Mouse (Mus musculus) kidney, postnatal 0 days (tissue): ENCODE measurements around the gene Fancc. TPM values are rescaled to one million over a fixed set of nuclear protein-coding genes. Genes with fewer than 3 reads are reported as not detected.

ENCODE experiments used
- ATAC-seq: fragments of 200-750 bp; cut with Nextera tagmentation; replicated peaks from 2 replicates; pipeline ENCODE4 v1.8.0; 2017; ENCODE audit warnings: low read depth, moderate number of reproducible peaks, moderate TSS enrichment, moderate library complexity; ENCODE audit not compliant: low FRiP score
- DNase-seq: peaks from one replicate; pipeline ENCODE4 v3.0.0-alpha.2; 2016; ENCODE audit warnings: low spot score
- H3K27ac ChIP-seq: fragments of 300-500 bp; sonication (generic); 2 replicates; pipeline ENCODE4 v1.5.1; 2014; ENCODE audit warnings: mild to moderate bottlenecking
- H3K27me3 ChIP-seq: fragments of 300-500 bp; sonication (generic); 2 replicates; pipeline ENCODE4 v1.6.1; 2014; ENCODE audit warnings: low read length, mixed read lengths; ENCODE audit not compliant: insufficient read depth
- H3K36me3 ChIP-seq: fragments of 300-500 bp; sonication (generic); 2 replicates; pipeline ENCODE4 v1.6.1; 2014; ENCODE audit warnings: low read length, mixed read lengths; ENCODE audit not compliant: insufficient read depth
- H3K4me1 ChIP-seq: fragments of 300-500 bp; sonication (generic); replicated peaks from 2 replicates; pipeline ENCODE4 v1.6.1; 2014; ENCODE audit warnings: antibody characterized with exemption, low read length, mixed read lengths; ENCODE audit not compliant: insufficient read depth
- H3K4me2 ChIP-seq: fragments of 300-500 bp; sonication (generic); 2 replicates; pipeline ENCODE4 v1.6.1; 2014; ENCODE audit warnings: mild to moderate bottlenecking, low read length, moderate library complexity, mixed read lengths
- H3K4me3 ChIP-seq: fragments of 300-500 bp; sonication (generic); replicated peaks from 2 replicates; pipeline ENCODE4 v1.5.1; 2014; ENCODE audit warnings: low read depth, low read length
- H3K9ac ChIP-seq: fragments of 300-500 bp; sonication (generic); 2 replicates; pipeline ENCODE4 v1.6.1; 2014; ENCODE audit warnings: low read depth, low read length
- H3K9me3 ChIP-seq: fragments of 300-500 bp; sonication (generic); replicated peaks from 2 replicates; pipeline ENCODE4 v1.6.1; 2016; ENCODE audit warnings: low read length, inconsistent platforms, mixed read lengths
- CTCF ChIP-seq: IDR thresholded peaks from 2 replicates; pipeline ENCODE4 v1.5.1; 2016; ENCODE audit warnings: antibody characterized with exemption, low read depth, mild to moderate bottlenecking, moderate library complexity
- WGBS: fragments of 180-500 bp; shearing (Covaris S2); extraction: QIAGEN DNeasy Blood & Tissue Kit; methylation state at CpG from one replicate; pipeline ENCODE4 v1.1.7; 2014; 5-methylcytosine and 5-hydroxymethylcytosine counted together
- microRNA counts: library from miRNA; unstranded; fragments of <30 nt; microRNA quantifications from one replicate; lab custom pipeline; 2015
- microRNA-seq: library from miRNA; unstranded; fragments of <30 nt; microRNA quantifications from one replicate; pipeline ENCODE4, GENCODE M21; 2016
- polyA plus RNA-seq: library from polyadenylated mRNA; unstranded; fragments of >200 nt; fragmentation: Nextera tagmentation; extraction: Ambion mirVana; gene quantifications from 2 replicates; pipeline ENCODE4 v1.2.1, GENCODE M21; 2015

Gene Fancc
- polyA plus RNA-seq, 1 experiment from 2014 or later = 16.2 TPM

- no peak for TF ChIP-seq CTCF
- no peaks in the 10 kb centered on the region for H3K36me3 ChIP-seq
- peak overlapping the region; percentile 0; the same call in 1 of the 2 replicates for H3K27ac ChIP-seq
- DNase-seq (no peak), ATAC-seq (no peak)
- no peak overlapping the region for H3K4me2 ChIP-seq
- no peaks in the 10 kb centered on the region for H3K9me3 ChIP-seq
- no peaks in the 10 kb centered on the region for H3K27me3 ChIP-seq
- no peak overlapping the region for H3K4me3 ChIP-seq
- peaks cover 25% of the 10 kb centered on the region for H3K4me1 ChIP-seq
- WGBS = 72% methylated on average over 7 of the region's 7 CpGs
- no peak overlapping the region for H3K9ac ChIP-seq
Observed at GRCm38 (mm10) chr13:63238045-63238444, 259.0 kb downstream of the Fancc start.

- Histone ChIP-seq H3K27me3 (no peaks in the 10 kb centered on the region), H3K27ac (peak overlapping the region; percentile 62), H3K36me3 (no peaks in the 10 kb centered on the region), H3K9ac (no peak overlapping the region), H3K4me2 (no peak overlapping the region), H3K4me3 (no peak overlapping the region), H3K4me1 (peaks cover 16% of the 10 kb centered on the region), H3K9me3 (no peaks in the 10 kb centered on the region)
- WGBS = 11% methylated on average over 5 of the region's 5 CpGs
- no peak for TF ChIP-seq CTCF
- no peak for ATAC-seq
- DNase-seq = peak; percentile 59
Observed at GRCm38 (mm10) chr13:63236159-63236893, 260.8 kb downstream of the Fancc start.

- ATAC-seq (no peak), DNase-seq (no peak)
- H3K27ac ChIP-seq = peak overlapping the region; percentile 62
- H3K4me2 ChIP-seq = no peak overlapping the region
- no peak for TF ChIP-seq CTCF
- no peaks in the 10 kb centered on the region for H3K36me3 ChIP-seq
- WGBS = 65% methylated on average over 3 of the region's 3 CpGs
- no peaks in the 10 kb centered on the region for H3K9me3 ChIP-seq
- H3K4me3 ChIP-seq = no peak overlapping the region
- H3K27me3 ChIP-seq = no peaks in the 10 kb centered on the region
- H3K9ac ChIP-seq = no peak overlapping the region
- H3K4me1 ChIP-seq = peaks cover 19% of the 10 kb centered on the region
Observed at GRCm38 (mm10) chr13:63235551-63235950, 261.5 kb downstream of the Fancc start.

MicroRNA genes within 50 kb of the gene (microRNA counts, 519-probe panel; counts per million panel counts)
- microRNA mmu-miR-23b (lab: Ali Mortazavi, UCI) (6,079 counts per million, percentile 91 among the panel's probes with 10 or more counts), microRNA mmu-miR-24 (lab: Ali Mortazavi, UCI) (5,250 counts per million, percentile 85 among the panel's probes with 10 or more counts), microRNA mmu-miR-27b (lab: Ali Mortazavi, UCI) (4,625 counts per million, percentile 78 among the panel's probes with 10 or more counts)

Small RNA genes within 50 kb of the gene (microRNA-seq; reads per million reads assigned to microRNA genes)
- gene Mir23b (28,411 reads per million, percentile 98 among the genes with 10 or more reads in this experiment), gene Mir24-1 (not detected), gene Mir27b (3,283 reads per million, percentile 88 among the genes with 10 or more reads in this experiment), gene Mir3074-1 (not detected)

Other genes with a start within 250 kb of the Fancc start
- 10.7 and 12.2 TPM in 2 replicates for gene Ptch1, start 76.3 kb upstream of the Fancc start, polyA plus RNA-seq